Mouse (Mus musculus) mature B cell (primary cell): ENCODE measurements at regions not wholly inside any gene's neighbourhood (a gene's known extent, or its start where the extent isn't known, plus 50 kb on each side); places are given as distances from the start of the nearest gene placed in this dataset.
"Not testable (repeated sequence)": the region's sequence is repeated elsewhere in the genome, so short reads cannot be mapped to it uniquely, and the experiment has no call there.

Experiments
- in situ Hi-C: fragments of 300-500 bp; cut with MboI; formaldehyde crosslinking; loops from 2 replicates; pipeline ENCODE4 v1.14.3; 2019

DNA sequence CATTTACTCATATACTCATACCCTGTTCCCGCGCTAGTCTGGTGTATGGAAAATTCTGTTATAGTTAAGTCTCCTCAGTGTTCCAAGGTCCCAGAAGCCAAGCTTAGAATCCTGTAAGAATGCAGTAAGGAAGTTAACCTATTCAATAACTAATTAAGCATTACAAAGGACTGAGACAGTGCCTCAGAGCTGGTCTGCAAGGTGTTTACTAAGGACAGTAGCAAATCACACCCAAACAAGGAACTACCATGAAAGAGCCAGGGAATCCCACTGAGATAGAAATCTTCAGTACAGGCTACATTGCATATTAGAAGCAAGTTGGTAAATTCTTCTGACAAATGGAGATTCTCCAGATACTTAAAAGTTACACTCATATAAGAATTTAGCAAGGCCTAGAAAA lies 516.7 kb upstream of the Gm10131 start:
- in situ Hi-C loops: not testable (repeated sequence)

DNA sequence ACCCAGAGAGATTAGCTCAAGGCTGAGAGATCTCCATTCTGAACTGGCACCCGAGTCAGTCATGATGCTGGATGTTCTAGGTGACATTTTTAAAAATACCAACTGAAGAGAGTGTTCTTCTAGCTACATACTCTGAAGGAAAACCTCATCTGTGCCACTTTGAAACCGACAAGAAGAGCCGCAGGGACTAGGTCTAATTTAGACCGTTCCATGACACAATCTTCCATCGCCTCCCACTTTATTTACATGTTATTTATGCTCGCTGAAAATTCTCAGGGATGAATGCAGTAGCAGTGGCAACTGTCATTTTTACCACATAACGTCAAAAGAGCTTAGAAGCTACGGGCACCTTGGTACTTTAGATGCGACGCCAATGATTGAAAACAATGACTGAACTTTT lies 514.1 kb upstream of the Gm10131 start:
- in situ Hi-C loops: no loop called here

DNA sequence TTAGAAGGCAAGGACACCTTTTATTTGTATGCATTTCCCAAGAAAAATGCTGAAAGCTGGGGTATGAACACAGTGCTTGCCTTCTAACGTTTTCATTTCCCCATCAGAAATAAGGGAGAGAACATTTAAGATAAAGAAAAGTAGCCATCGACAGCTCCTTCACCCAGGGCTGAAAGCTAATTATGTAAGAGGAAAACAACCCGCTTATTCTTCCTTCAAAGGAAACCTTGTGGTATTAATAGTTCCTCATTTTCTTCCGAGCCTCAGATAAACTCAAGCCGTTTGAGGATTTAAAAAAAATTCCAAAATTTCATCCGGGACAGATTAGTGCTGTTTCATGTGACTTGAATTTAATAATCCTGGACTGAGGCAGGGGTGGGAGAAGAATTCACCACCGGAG lies 512.2 kb upstream of the Gm10131 start:
- in situ Hi-C loops: no loop called here

DNA sequence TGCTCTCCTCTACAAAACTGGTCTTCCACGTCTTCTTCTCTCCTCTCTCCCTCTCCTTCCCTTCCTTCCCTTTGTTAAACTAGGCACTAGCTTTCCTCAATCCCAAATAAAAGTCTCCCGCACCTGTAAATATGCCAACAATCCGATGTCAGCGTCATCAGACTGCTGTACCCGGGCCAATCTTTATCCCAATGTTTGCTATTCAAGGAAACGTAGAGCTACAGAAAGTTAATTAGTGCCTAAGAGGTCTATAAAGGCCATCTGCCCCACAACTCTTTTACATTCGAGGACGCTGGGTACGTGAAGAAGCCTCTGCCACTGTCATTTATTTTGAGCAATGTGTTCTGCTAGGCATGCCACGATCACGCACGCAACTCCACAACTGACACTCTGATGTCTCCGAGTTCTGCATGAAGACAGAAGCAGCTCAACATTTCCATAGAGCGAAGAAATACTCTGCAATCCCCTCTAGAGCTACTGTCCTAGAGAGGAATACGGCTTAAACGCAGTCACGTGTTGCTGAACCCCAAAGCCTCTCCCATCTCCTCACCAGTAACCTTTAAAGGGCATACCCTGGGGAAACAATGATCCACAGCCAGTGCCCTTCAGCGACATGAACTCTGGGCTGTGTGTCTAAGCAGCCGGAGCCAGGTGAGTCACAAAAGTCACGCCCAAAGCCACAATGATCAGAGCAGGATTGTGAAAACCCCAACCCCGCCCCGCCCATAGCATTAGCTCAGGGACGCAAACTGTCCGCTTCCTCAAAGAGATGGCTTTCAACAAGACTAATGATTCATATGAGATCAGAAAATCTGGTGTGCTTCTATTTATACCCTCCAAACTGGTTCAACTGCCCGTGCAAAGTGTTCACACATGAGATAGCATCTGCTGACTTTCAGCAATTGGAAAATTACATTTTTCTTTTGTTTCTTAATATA lies 510.9 kb upstream of the Gm10131 start:
- in situ Hi-C loops: no loop called here

DNA sequence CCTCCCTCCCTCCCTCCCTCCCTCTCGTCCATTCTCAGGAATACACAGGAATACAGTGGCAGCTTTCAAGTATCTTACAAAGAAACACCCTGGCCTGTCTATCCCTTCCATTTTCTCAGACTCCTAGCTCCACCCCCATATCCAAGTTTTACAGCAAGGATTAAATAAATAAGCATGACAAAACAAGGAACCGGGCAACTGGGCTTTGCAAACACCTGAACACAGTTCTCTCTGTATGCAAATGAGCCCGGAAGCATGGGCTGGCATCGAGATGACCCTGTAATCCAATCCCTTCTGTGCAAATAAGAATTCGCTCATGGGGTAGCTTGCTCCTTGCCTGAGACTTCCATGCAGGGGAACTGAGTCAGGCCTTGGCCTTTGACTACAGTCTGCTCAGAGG lies 506.5 kb upstream of the Gm10131 start:
- in situ Hi-C loops: no loop called here

DNA sequence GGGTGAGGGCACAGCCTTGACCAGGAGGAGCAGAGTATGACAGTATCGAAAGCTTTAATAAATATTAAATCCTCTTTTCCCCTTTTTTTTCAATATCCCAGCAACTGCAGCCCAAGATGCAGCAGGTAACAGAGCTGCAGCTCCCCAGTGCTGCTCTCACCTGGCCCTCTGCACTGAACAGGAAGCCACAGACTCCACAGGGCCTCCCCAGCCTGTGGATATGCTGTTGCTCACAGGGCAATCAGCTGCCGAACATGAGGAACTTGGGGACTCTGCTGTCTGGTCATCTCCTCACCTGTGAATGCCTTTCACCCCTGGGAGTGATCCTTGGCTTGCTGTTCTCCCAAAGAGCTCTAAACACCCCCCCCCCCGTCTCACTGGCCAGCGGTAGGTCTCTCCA lies 503.4 kb upstream of the Gm10131 start:
- in situ Hi-C loops: no loop called here

DNA sequence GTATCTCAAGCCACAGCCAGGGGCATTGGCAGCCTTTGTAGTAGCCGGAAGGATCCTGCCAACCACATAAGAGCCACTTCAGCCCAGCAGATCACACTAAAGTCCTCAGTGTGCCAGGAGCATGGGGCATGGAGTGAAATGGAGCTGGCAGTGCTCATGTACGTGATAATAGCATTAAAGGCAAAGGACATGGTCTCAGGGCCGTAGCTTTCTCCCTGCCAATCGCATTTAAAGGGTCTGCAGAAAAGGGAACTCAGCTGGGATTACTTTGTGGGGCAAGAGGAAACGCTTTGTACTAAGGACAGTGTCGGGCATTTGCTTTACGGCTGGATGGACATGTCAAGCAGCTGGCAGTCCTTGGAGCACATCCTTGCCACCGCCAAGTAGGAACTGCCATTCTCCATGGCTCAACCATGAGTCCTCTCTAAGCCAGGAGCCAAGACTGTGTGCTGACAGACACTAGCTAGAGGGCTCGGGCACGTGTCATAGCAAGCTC lies 502.5 kb upstream of the Gm10131 start:
- in situ Hi-C loops: no loop called here

DNA sequence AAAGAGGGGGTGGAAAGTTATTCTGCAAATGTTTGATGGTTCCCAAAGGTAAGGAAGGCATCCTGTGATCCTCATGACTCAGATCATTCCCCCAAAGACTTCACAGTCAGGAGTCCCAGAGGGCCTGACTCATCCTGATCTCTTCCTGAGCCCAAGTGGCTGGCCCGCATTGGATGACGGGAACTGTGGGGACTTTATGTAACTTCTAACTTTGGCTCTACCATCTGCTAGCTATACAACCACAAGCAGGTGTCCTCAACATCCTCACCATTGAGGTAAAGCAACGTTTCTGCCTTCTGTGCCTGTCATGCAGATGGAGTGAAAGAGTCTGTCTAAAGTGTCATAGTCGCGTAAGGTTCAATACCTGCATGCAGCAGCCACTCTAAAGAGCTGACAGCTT lies 501.6 kb upstream of the Gm10131 start:
- in situ Hi-C loops: no loop called here

DNA sequence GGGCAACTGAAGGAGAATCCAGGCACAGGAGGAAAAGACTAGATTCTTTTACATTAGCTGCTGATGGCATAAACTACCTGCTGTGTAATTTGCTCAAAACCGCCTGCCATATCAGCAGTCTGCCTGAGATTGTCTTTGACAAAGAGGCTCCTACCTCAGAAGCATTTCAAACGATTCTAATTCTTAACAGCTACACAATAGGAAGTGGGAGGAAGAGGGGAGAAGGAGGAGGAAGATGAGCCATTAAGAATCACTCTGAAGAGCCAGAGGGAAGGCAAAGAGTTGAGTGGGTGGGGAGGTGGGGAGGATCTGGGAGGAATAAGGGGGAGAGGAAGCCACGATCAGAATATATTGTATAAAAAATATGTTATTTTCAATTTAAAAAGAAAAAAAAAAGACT lies 500.9 kb upstream of the Gm10131 start:
- in situ Hi-C loops: no loop called here

DNA sequence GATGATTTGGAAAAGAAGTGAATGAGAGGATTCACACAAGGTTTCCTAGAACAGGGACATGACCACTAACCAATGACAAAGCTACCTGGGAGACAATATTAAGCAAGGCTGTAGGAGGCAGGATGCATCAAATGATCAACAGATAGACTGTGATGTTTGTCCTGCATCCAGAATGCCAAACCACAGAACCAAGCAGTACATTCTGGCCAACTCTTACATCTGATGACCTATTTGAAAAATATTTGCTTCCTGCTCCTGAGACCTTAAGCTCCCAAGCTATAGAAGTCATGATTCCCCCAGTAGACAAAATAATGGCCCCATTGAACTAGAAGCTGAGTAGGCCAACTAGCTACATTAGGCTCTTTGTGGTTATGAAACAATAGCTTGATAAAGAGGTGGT lies 498.6 kb upstream of the Gm10131 start:
- in situ Hi-C loops: no loop called here

DNA sequence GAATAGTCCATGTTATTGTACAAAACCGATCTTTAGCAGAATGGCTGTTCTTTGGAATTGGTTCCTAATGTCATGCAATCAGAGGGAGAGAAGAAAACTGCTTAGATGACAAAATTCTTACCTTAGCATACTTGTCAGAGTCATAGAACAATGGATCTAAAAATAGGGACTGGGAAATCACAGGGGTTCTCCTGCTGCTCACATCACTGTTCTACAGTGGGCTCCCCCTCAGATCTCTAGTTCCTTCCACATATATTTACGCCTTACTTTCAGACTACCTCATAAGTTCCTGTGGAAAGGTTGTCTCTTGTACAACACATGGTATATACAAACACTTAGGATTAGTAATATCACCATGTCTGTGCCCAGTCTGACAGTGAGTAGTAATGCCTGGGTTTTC lies 495.9 kb upstream of the Gm10131 start:
- in situ Hi-C loops: no loop called here

DNA sequence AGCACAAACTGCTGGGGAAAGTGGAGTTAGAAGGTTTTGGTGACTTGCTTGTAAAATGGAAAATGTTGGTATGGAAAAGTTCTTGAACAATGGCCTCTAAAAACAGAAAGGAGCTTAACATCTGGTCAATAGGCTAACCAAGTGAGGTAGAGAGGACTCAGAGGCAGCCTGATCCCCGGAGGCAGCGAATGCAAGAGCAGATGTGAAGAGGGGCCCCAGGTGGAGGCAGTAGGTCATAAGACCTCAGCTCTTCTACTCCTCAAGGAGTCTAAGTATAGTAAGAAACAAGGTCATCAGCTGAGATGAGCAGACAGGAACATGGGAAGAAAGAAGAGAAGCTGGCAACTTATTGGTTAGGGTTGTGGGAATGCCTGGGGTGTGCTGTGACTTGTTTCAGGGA lies 493.5 kb upstream of the Gm10131 start:
- in situ Hi-C loops: no loop called here

DNA sequence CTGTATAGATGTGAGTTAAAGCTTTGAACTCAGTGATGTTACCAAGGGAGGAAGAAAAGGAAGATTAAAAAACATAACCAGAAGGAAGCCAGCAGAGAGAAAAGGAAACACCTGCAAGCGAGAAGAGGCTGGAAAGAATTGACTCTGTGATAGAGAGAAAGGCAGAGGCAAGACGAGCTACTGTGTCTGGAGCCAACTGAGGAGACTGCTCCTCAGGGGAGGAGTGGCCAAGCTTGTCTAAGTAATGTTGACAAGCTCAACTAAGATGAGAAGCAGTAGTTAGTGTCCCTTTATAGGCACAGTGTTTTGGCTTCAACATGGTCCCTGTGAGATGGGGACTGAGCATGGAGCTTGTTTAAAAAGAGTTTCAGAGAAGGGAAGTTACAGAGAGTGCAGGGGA lies 493.0 kb upstream of the Gm10131 start:
- in situ Hi-C loops: no loop called here

DNA sequence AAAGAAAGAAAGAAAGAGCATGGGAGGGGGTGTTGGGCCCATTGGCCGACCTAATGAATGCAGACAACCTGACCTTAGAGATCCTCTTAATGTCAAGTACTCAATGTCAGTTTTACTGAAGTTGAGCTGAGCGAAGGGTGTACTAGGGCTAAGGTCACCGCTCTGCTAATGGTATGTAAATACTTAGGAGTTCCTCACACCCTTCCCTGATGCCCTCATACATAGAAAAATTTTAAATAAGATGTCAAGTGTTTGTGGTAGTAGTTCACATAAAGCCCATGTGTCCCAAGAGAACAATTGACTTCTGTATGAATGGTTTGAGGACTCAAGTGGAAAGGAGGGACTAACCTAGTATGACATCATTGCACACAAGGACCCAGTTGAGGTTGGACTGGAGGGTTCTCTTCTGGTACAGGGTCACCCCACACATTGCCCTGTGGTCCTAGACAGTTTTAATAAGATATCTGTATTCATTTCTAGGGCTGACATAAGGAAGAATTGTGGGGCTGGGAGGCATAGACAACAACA lies 490.0 kb upstream of the Gm10131 start:
- in situ Hi-C loops: no loop called here

DNA sequence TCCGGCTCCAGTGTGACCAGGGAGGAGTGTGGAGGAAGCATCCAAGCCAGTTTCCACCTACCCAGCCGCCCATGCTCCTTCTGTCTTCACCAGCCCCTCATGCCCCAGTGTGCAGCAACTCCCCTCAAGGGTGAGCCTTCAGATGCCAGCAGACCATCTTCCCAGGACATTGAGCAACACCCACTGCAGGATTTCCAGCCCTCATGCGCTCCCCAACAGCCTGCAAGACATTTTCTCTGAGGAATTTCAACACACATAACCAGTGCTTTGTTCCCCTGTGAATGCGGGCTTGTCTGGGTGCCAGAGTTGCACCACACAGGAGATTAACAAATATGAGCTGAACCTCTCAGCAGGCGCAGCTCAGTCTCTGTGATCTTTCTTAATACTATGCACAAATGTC lies 489.3 kb upstream of the Gm10131 start:
- in situ Hi-C loops: no loop called here

DNA sequence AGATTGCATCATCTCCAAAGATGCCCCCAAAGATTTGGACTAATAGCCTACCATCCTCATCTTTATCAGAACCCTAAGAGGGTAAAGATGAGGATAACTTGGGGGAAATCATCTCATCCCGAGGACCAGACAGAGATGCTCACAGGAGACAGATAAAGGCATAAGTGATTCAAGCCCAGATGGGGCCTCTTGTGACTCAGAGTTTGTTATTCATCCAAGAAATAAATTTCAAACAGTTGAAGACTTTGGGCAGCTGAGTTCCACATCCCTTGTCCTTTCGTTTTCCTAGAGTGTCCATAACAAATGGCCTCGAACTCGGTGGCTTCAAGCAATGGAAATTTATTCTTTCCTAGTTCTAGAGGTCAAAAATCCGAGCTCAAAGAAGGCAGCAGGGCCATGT lies 485.1 kb upstream of the Gm10131 start:
- in situ Hi-C loops: no loop called here

DNA sequence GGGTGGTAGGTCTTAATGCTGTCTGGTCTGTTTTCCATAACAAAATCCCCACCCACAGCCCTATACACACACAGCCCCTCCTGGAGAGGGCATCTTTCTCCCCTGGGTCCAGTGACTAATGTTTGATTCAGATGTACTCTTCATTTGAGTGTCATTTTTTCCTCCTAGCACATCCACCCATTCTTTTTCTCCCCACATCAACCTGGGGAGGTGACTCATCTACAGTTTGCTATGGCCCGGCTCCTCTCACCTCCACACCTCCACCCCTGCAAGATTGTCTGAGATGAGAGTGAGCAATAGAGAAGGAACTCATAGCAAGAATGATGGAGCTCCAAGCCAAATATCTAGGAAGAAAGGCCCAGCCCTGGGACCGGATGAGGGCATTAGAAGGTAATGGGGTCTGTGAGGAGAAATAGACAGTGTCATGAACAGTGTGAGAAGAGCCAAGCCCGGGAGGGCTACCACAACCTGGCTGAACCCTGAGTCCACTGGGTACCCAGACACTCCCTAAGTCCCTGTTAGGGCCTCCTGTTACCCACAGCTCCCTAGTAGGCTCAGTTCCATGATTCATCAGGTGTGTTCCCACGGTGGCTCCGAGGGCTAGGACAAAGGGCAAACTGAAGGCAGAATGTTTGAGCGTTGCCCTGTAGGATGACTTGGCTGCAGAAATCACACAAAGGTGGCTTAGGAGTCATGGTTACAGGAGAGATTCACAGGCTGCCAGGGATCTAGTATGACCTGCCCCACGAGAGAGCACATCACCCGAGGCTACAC lies 479.6 kb upstream of the Gm10131 start:
- in situ Hi-C loops: no loop called here

DNA sequence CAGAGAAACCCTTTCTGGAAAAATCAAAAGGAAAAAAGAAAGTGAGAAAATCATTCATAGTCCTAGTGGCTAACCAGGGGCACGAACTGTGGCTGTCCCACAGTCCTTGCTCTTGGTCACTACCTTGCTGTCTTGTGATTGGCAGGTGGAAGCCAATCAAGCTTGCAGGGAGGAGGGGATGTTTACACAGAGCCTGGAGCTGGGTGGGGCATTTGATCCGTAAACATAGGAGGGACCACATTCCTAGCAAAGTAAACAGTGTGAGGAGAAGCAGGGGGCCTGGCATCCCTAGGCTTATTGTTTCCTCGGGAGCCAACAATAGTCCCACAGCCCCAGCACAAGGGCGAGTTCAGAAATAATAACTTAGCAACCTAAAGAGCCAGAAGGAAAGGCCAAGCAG lies 466.5 kb upstream of the Gm10131 start:
- in situ Hi-C loops: no loop called here

DNA sequence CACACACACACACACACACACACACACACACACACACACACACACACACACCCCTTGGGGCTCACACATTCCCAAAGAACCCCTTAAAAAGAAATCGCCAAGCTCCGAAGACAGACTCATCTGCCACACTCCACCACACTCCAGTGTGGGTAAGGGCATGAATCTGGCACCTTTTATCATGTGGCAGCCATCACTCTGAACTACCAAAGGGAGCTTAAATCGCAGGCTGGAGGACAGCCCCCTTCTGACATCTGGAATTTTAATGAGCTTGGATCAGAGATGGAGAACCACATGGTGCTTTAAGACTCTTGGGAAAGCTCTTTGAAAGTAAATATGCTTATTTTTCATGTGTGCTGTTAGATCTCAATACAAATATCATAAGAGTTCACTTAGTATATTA lies 462.5 kb upstream of the Gm10131 start:
- in situ Hi-C loops: no loop called here

DNA sequence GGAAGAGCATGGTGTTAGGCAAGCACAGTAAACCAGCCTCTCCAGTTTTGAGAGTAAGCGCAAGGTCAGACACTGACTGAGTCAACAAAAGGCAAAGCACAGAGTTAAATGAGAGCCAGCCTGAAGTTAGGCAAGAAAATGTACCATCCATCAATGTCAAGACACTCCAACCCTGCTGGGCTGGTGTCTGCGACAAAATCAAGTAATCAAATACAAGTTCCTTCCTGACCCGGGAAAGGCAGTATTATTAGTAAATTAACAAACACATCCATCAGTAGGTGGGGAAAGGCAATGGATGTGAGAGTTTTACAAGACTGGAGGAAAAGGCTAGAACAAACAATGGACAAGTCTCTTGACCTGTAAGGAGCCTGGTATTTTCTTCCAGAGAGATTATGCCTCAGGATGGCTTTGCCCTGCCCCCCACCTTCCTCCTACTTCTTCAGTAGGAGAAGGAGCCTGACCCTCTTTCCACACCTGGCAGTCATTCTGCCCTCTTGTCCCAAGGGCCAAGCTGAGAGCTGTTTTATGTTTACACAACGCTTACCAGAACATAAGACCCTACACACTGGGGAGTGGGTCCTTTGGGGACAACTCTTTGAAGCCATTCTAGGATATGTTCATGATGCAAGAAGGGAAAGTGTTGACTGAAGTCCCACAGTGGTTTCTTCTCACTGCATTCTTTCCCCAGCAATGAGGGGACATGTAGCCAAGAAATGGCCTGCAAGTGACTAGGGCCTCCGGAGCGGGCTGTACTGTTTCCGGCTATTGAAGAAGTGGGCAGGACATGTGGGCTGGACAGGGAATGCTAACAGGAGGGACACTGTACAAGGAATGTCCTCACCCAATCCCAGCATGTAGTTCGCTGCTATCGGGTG lies 461.7 kb upstream of the Gm10131 start:
- in situ Hi-C loops: no loop called here

DNA sequence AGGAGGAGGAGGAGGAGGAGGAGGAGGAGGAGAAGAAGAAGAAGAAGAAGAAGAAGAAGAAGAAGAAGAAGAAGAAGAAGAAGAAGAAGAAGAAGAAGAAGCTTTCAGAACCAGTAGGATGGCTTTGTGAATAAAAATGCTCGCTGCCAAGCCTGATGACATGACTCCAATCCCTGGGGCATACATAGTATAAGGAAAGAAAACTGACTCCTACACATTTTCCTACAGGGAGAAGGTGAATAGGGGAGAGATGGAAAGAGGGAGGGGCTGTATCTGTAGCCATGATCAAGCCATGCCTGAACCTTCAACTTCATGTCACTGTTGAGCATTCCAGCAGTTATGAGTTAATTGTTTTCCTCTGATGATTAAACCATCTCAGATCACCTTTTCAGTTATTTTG lies 460.2 kb upstream of the Gm10131 start:
- in situ Hi-C loops: no loop called here

DNA sequence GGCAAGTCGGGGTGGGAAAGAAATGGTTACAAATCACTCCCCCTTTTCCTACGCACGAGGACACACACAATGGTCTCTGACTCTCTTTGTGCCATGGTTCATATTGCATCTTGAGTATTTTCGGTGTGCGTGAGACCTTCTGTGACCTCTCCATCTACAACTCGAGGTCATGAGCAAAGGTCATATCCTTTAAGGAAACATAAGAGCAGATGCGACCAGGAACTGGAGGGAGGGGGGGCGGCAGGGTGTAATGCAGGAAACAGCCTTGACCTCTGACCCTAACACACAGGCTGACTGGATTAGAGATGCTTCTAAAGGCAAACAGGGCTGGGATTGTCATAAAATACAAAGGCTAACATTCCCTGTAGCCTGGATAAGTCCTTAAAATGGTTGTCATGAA lies 450.7 kb upstream of the Gm10131 start:
- in situ Hi-C loops: no loop called here
